ENCODE assay signal across 8 mouse cellular contexts in genomic region chr6:125350995-125351324, GRCm38 (mm10). TPM values are rescaled to one million over a fixed set of nuclear protein-coding genes. Genes with fewer than 3 reads are reported as not detected.
A peak's percentile ranks its signal among the peaks of the same experiment; 100 is the strongest.
DNase-seq lines count a peak whose midpoint lies in the region; ATAC-seq and TF ChIP-seq lines count a peak whose summit lies in the region.

No protein-coding gene starts in this region.

- 57% methylated on average over 2 of the region's 2 CpGs for WGBS in heart, adult 2 months
- WGBS in liver, embryonic 11.5 days, result 82% methylated on average over 2 of the region's 2 CpGs

- peak overlapping the region; percentile 87 for H3K4me2 ChIP-seq in liver, embryonic 11.5 days

- H3K4me3 ChIP-seq in heart, adult 2 months, result peak overlapping the region; percentile 71
- H3K4me3 ChIP-seq in testis, adult 2 months (ENCODE audit: control insufficient read depth, low read depth, low read length), result no peak overlapping the region
- H3K4me3 ChIP-seq in liver, embryonic 11.5 days (ENCODE audit: low read depth, low read length), result peak overlapping the region; percentile 66

- no peak for TF ChIP-seq EP300 in heart, adult 2 months (IDR thresholded peaks at IDR 0.05; ENCODE audit: insufficient read depth, low read depth, low read length)

- H3K27ac ChIP-seq in heart, adult 2 months, result peak overlapping the region; percentile 98
- peak overlapping the region; percentile 48 for H3K27ac ChIP-seq in testis, adult 2 months (ENCODE audit: control insufficient read depth, insufficient read depth, low read depth, low read length)
- H3K27ac ChIP-seq in liver, embryonic 11.5 days (ENCODE audit: low read depth, low read length), result no peak overlapping the region

- TF ChIP-seq CTCF in heart, adult 2 months (IDR thresholded peaks at IDR 0.05), result no peak
- TF ChIP-seq CTCF in testis, adult 2 months (IDR thresholded peaks at IDR 0.05; ENCODE audit: control insufficient read depth, insufficient read depth, insufficient replicate concordance, low read depth, low read length), result no peak

- no peaks in the 10 kb centered on the region; the same call in 1 of the 2 replicates for H3K36me3 ChIP-seq in heart, adult 2 months (ENCODE audit: control insufficient read depth, insufficient read depth, low read length)
- H3K36me3 ChIP-seq in testis, adult 2 months (ENCODE audit: control insufficient read depth, insufficient read depth, low read length), result no peaks in the 10 kb centered on the region
- no peaks in the 10 kb centered on the region for H3K36me3 ChIP-seq in liver, embryonic 11.5 days (ENCODE audit: control insufficient read depth, insufficient read depth, low read length)

- DNase-seq in heart, adult 2 months, result no peak
- DNase-seq in heart, postnatal 4 days, result no peak
- DNase-seq in testis, postnatal 14 days (ENCODE audit: low spot score), result no peak
- DNase-seq in liver, embryonic 11.5 days (ENCODE audit: low spot score), result no peak
- no peak for DNase-seq in gastrocnemius, postnatal 36 days

- peaks cover 35% of the 10 kb centered on the region for H3K4me1 ChIP-seq in heart, adult 2 months (ENCODE audit: control insufficient read depth, insufficient read depth, low read length)
- peaks cover 36% of the 10 kb centered on the region for H3K4me1 ChIP-seq in testis, adult 2 months (ENCODE audit: control insufficient read depth, insufficient read depth, low read length)
- H3K4me1 ChIP-seq in liver, embryonic 11.5 days (replicated peaks; ENCODE audit: control insufficient read depth, insufficient read depth, low read length), result peaks cover 62% of the 10 kb centered on the region

- no peaks in the 10 kb centered on the region for H3K79me2 ChIP-seq in heart, adult 2 months (replicated peaks; ENCODE audit: control insufficient read depth, insufficient read depth, low read length)

- 0 out of 2 replicates have a peak overlapping the region, but pooled peaks have one; percentile 4 for H3K9ac ChIP-seq in heart, adult 2 months (ENCODE audit: low read depth, low read length)
- no peak overlapping the region; the same call in 1 of the 2 replicates for H3K9ac ChIP-seq in liver, embryonic 11.5 days (ENCODE audit: low read depth, low read length)

- no peaks in the 10 kb centered on the region for H3K27me3 ChIP-seq in heart, adult 2 months (ENCODE audit: control insufficient read depth, insufficient read depth, low read length)
- H3K27me3 ChIP-seq in testis, adult 2 months (ENCODE audit: control insufficient read depth, insufficient read depth, low read length), result no peaks in the 10 kb centered on the region
- no peaks in the 10 kb centered on the region for H3K27me3 ChIP-seq in liver, embryonic 11.5 days (replicated peaks; ENCODE audit: control insufficient read depth, insufficient read depth, low read length)

- no peak for ATAC-seq in liver, embryonic 11.5 days (replicated peaks; ENCODE audit: low FRiP score)
- ATAC-seq in CD4-positive, CD25-positive, alpha-beta regulatory T cell, adult 4 months, result no peak
- no peak for ATAC-seq in erythroblast, adult 5-6 weeks (replicated peaks; ENCODE audit: low FRiP score, poor library complexity, severe bottlenecking)

- intact Hi-C loops in heart, adult 2 months (cut with DNase I), result no loop called here
- intact Hi-C loops in gastrocnemius, postnatal 36 days (cut with DNase I), result no loop called here

- H3K9me3 ChIP-seq in liver, embryonic 11.5 days (ENCODE audit: control insufficient read depth, low read length), result no peaks in the 10 kb centered on the region

- TF ChIP-seq POLR2A in heart, adult 2 months (IDR thresholded peaks at IDR 0.05; ENCODE audit: insufficient read depth, low read depth, low read length), result no peak
- TF ChIP-seq POLR2A in testis, adult 2 months (IDR thresholded peaks at IDR 0.05; ENCODE audit: control insufficient read depth, low read depth, low read length), result no peak

RNA-seq across cellular contexts. Expression of gene Tnfrsf1a, which starts 1.8 kb away (rescaled TPM):
- 10 to 100 TPM; 50.8 to 62.8 TPM for total RNA-seq in heart, adult 2 months (2021)
- polyA plus RNA-seq in heart, adult 2 months (2012; rRNA removed), result 57.1 and 59.7 TPM in 2 replicates
- 10 to 100 TPM; 63.3 to 65.2 TPM for total RNA-seq in heart, postnatal 4 days (2021)
- 18.2 and 21.0 TPM in 2 replicates for polyA plus RNA-seq in testis, adult 2 months (2012; rRNA removed)
- 37.0 and 38.0 TPM in 2 replicates for polyA plus RNA-seq in liver, embryonic 11.5 days (2014; fragmentation: Nextera tagmentation; extraction: Ambion mirVana)
- 10 to 100 TPM; 24.9 to 43.5 TPM for polyA plus RNA-seq in CD4-positive, CD25-positive, alpha-beta regulatory T cell, adult 4 months (2017; shearing (Covaris generic))
- 10 to 100 TPM; 21.9 to 28.7 TPM for total RNA-seq in gastrocnemius, postnatal 36 days (2021)
- 18.8 and 24.8 TPM in 2 replicates for total RNA-seq in erythroblast, adult 5-6 weeks (2015; ENCODE audit: low replicate concordance)
- 7.2 and 13.8 TPM in 2 replicates for total RNA-seq in erythroblast, adult 5-6 weeks (2017; ENCODE audit: low replicate concordance)

RNA-seq across cellular contexts. Expression of gene Plekhg6, which starts 29.6 kb away (rescaled TPM):
- total RNA-seq in heart, adult 2 months (2021), result under 1 TPM in 1 of 2 experiments, not detected in 1; 0.08 TPM
- 0.06 and 0.14 TPM in 2 replicates for polyA plus RNA-seq in heart, adult 2 months (2012; rRNA removed)
- total RNA-seq in heart, postnatal 4 days (2021), result not detected
- 0.11 and 0.46 TPM in 2 replicates for polyA plus RNA-seq in testis, adult 2 months (2012; rRNA removed)
- polyA plus RNA-seq in liver, embryonic 11.5 days (2014; fragmentation: Nextera tagmentation; extraction: Ambion mirVana), result 0.30 and 0.35 TPM in 2 replicates
- polyA plus RNA-seq in CD4-positive, CD25-positive, alpha-beta regulatory T cell, adult 4 months (2017; shearing (Covaris generic)), result under 1 TPM in 1 of 2 experiments, not detected in 1; 0.12 TPM
- not detected for total RNA-seq in gastrocnemius, postnatal 36 days (2021)
- not detected in 2 replicates for total RNA-seq in erythroblast, adult 5-6 weeks (2015; ENCODE audit: low replicate concordance)
- total RNA-seq in erythroblast, adult 5-6 weeks (2017; ENCODE audit: low replicate concordance), result not detected in 2 replicates

RNA-seq across cellular contexts. Expression of gene Scnn1a, which starts 30.5 kb away (rescaled TPM):
- under 1 TPM; 0.37 to 0.75 TPM for total RNA-seq in heart, adult 2 months (2021)
- polyA plus RNA-seq in heart, adult 2 months (2012; rRNA removed), result 0.76 and 3.1 TPM in 2 replicates
- total RNA-seq in heart, postnatal 4 days (2021), result 1 to 10 TPM in 1 of 2 experiments, under 1 TPM in 1; 0.83 to 1.1 TPM
- 0.44 and 1.4 TPM in 2 replicates for polyA plus RNA-seq in testis, adult 2 months (2012; rRNA removed)
- polyA plus RNA-seq in liver, embryonic 11.5 days (2014; fragmentation: Nextera tagmentation; extraction: Ambion mirVana), result 0.55 and 0.74 TPM in 2 replicates
- not detected for polyA plus RNA-seq in CD4-positive, CD25-positive, alpha-beta regulatory T cell, adult 4 months (2017; shearing (Covaris generic))
- under 1 TPM; 0.15 to 0.36 TPM for total RNA-seq in gastrocnemius, postnatal 36 days (2021)
- 4.6 and 7.9 TPM in 2 replicates for total RNA-seq in erythroblast, adult 5-6 weeks (2015; ENCODE audit: low replicate concordance)
- not detected in 2 replicates for total RNA-seq in erythroblast, adult 5-6 weeks (2017; ENCODE audit: low replicate concordance)

RNA-seq across cellular contexts. Expression of gene Ltbr, which starts 37.3 kb away (rescaled TPM):
- total RNA-seq in heart, adult 2 months (2021), result 10 to 100 TPM; 28.2 to 28.8 TPM
- polyA plus RNA-seq in heart, adult 2 months (2012; rRNA removed), result 34.8 and 36.5 TPM in 2 replicates
- total RNA-seq in heart, postnatal 4 days (2021), result 10 to 100 TPM; 49.2 to 53.7 TPM
- polyA plus RNA-seq in testis, adult 2 months (2012; rRNA removed), result 10.9 and 11.2 TPM in 2 replicates
- polyA plus RNA-seq in liver, embryonic 11.5 days (2014; fragmentation: Nextera tagmentation; extraction: Ambion mirVana), result 30.1 and 34.7 TPM in 2 replicates
- polyA plus RNA-seq in CD4-positive, CD25-positive, alpha-beta regulatory T cell, adult 4 months (2017; shearing (Covaris generic)), result under 1 TPM in 1 of 2 experiments, not detected in 1; 0.28 TPM
- 10 to 100 TPM; 20.3 to 21.7 TPM for total RNA-seq in gastrocnemius, postnatal 36 days (2021)
- total RNA-seq in erythroblast, adult 5-6 weeks (2015; ENCODE audit: low replicate concordance), result 7.1 and 10.9 TPM in 2 replicates
- 2.6 and 7.2 TPM in 2 replicates for total RNA-seq in erythroblast, adult 5-6 weeks (2017; ENCODE audit: low replicate concordance)
